Mouse (Mus musculus) CH12.LX (cell line): ENCODE data around the gene Ppp6r3. TPM values are rescaled to one million over a fixed set of nuclear protein-coding genes. Genes with fewer than 3 reads are reported as not detected.

Experiments used
- DNase-seq: peaks from one replicate; pipeline ENCODE4 v3.0.0-alpha.2; 2013; ENCODE audit errors: extremely low read depth
- H3K27ac ChIP-seq: 2 replicates; pipeline ENCODE4 v1.5.1; 2012; ENCODE audit warnings: low read depth, mild to moderate bottlenecking, control low read depth, moderate library complexity; ENCODE audit not compliant: insufficient read depth
- H3K27me3 ChIP-seq: replicated peaks from 2 replicates; pipeline ENCODE3; 2012; ENCODE audit warnings: inconsistent platforms
- H3K36me3 ChIP-seq, 2 experiments: replicated peaks in 1 of 2; 2 replicates each; pipeline versions ENCODE3 to v1.6.1; 2012; ENCODE audit warnings: inconsistent platforms in 1 of 2, low read length in 1 of 2, mild to moderate bottlenecking in 1 of 2, mixed read lengths in 1 of 2, moderate library complexity in 1 of 2; ENCODE audit not compliant: control insufficient read depth in 1 of 2, insufficient read depth in 1 of 2
- H3K4me1 ChIP-seq, 2 experiments: 2 replicates each; pipeline ENCODE4 v1.6.1; 2012; ENCODE audit warnings: inconsistent platforms in 1 of 2, moderate library complexity in 1 of 2; ENCODE audit not compliant: insufficient read depth in 2 of 2, control insufficient read depth in 1 of 2
- H3K4me2 ChIP-seq: 2 replicates; pipeline ENCODE4 v1.6.1; 2012; ENCODE audit warnings: low read depth, mild to moderate bottlenecking, control low read depth; ENCODE audit not compliant: poor library complexity, insufficient read depth, severe bottlenecking
- H3K4me3 ChIP-seq, 3 experiments: fragments of 150-350 bp in 1 of 3; sonication (generic) in 1 of 3; replicated peaks in 1 of 3; 2 replicates each; pipeline versions ENCODE3 to v1.5.1; 2011 to 2012; ENCODE audit warnings: low read depth in 2 of 3, low read length in 2 of 3, mild to moderate bottlenecking in 2 of 3, moderate library complexity in 2 of 3, control low read depth in 1 of 3, improper control_type of control experiment in 1 of 3, inconsistent platforms in 1 of 3, mixed read lengths in 1 of 3; ENCODE audit not compliant: poor library complexity in 1 of 3
- H3K79me2 ChIP-seq: replicated peaks from 2 replicates; pipeline ENCODE4 v1.6.1; 2012; ENCODE audit warnings: mild to moderate bottlenecking, moderate library complexity; ENCODE audit not compliant: control insufficient read depth, poor library complexity, insufficient read depth, severe bottlenecking; ENCODE audit errors: extremely low read depth
- H3K9ac ChIP-seq: 2 replicates; pipeline ENCODE4 v1.6.1; 2012; ENCODE audit warnings: low read depth, mild to moderate bottlenecking, control low read depth, moderate library complexity; ENCODE audit not compliant: insufficient read depth
- H3K9me3 ChIP-seq: replicated peaks from 2 replicates; pipeline ENCODE3; 2012; ENCODE audit warnings: low read length, inconsistent platforms, mixed read lengths
- BHLHE40 ChIP-seq: IDR thresholded peaks from 2 replicates; pipeline ENCODE4 v1.6.1; 2011; ENCODE audit warnings: mild to moderate bottlenecking, low read depth, low read length, improper control_type of control experiment
- CHD2 ChIP-seq: IDR thresholded peaks from 2 replicates; pipeline ENCODE4 v1.6.1; 2011; ENCODE audit warnings: low read length, improper control_type of control experiment
- CTCF ChIP-seq, 2 experiments: IDR thresholded peaks in 1 of 2; conservative IDR thresholded peaks in 1 of 2; 2 replicates each; pipeline ENCODE4 v1.5.1; 2011 to 2012; ENCODE audit warnings: low read depth in 2 of 2, low read length in 2 of 2, improper control_type of control experiment in 1 of 2, inconsistent platforms in 1 of 2, mild to moderate bottlenecking in 1 of 2, moderate library complexity in 1 of 2
- ELF1 ChIP-seq: IDR thresholded peaks from 2 replicates; pipeline ENCODE4 v1.6.1; 2014; ENCODE audit warnings: low read depth, mild to moderate bottlenecking, inconsistent platforms, low read length, improper control_type of control experiment
- KAT2A ChIP-seq: IDR thresholded peaks from 2 replicates; pipeline ENCODE4 v1.6.1; 2012; ENCODE audit warnings: low read length, improper control_type of control experiment, inconsistent platforms; ENCODE audit not compliant: insufficient replicate concordance
- MAX ChIP-seq: IDR thresholded peaks from 2 replicates; pipeline ENCODE4 v1.6.1; 2011; ENCODE audit warnings: low read length, improper control_type of control experiment
- MXI1 ChIP-seq: IDR thresholded peaks from 2 replicates; pipeline ENCODE4 v1.6.1; 2011; ENCODE audit warnings: mild to moderate bottlenecking, low read depth, low read length, improper control_type of control experiment
- MYC ChIP-seq: IDR thresholded peaks from 2 replicates; pipeline ENCODE4 v1.6.1; 2011; ENCODE audit warnings: low read depth, mild to moderate bottlenecking, improper control_type of control experiment, low read length
- NELFE ChIP-seq: IDR thresholded peaks from 2 replicates; pipeline ENCODE4 v1.6.1; 2011; ENCODE audit warnings: low read depth, low read length, improper control_type of control experiment
- PAX5 ChIP-seq: IDR thresholded peaks from 2 replicates; pipeline ENCODE4 v1.6.1; 2012; ENCODE audit warnings: low read length, inconsistent platforms, mixed read lengths
- POLR2A ChIP-seq: IDR thresholded peaks from 2 replicates; pipeline ENCODE4 v1.6.1; 2011; ENCODE audit warnings: low read depth, mild to moderate bottlenecking, improper control_type of control experiment, low read length
- RAD21 ChIP-seq: IDR thresholded peaks from 2 replicates; pipeline ENCODE4 v1.6.1; 2011; ENCODE audit warnings: low read depth, mild to moderate bottlenecking, low read length, improper control_type of control experiment, moderate library complexity
- SIN3A ChIP-seq: IDR thresholded peaks from 2 replicates; pipeline ENCODE4 v1.6.1; 2012; ENCODE audit warnings: low read length, improper control_type of control experiment, inconsistent platforms
- SMC3 ChIP-seq: IDR thresholded peaks from 2 replicates; pipeline ENCODE4 v1.6.1; 2011; ENCODE audit warnings: low read depth, low read length, improper control_type of control experiment
- TBP ChIP-seq: conservative IDR thresholded peaks from 2 replicates; pipeline ENCODE4 v1.6.1; 2011; ENCODE audit warnings: low read depth, low read length, improper control_type of control experiment
- UBTF ChIP-seq: IDR thresholded peaks from 2 replicates; pipeline ENCODE4 v1.6.1; 2012; ENCODE audit warnings: low read depth, mild to moderate bottlenecking, inconsistent platforms, low read length, improper control_type of control experiment, moderate library complexity
- USF1 ChIP-seq: IDR thresholded peaks from 2 replicates; pipeline ENCODE4 v1.6.1; 2014; ENCODE audit warnings: low read depth, mild to moderate bottlenecking, inconsistent platforms, low read length, improper control_type of control experiment
- USF2 ChIP-seq: conservative IDR thresholded peaks from 2 replicates; pipeline ENCODE4 v1.6.1; 2011; ENCODE audit warnings: low read depth, low read length, improper control_type of control experiment
- ZNF384 ChIP-seq: IDR thresholded peaks from 2 replicates; pipeline ENCODE4 v1.6.1; 2012; ENCODE audit warnings: low read depth, low read length, improper control_type of control experiment, inconsistent platforms
- dilution Hi-C: fragments of 300-500 bp; cut with MboI; formaldehyde crosslinking; loops from 2 replicates; pipeline ENCODE4 v1.14.3; 2020; ENCODE audit warnings: low sequenced_read_pairs; ENCODE audit not compliant: extremely low pct_unique_long_range_greater_than_20kb, extremely low pct_ligation_motif_present
- in situ Hi-C: fragments of 300-500 bp; cut with MboI; formaldehyde crosslinking; loops from 3 replicates; pipeline ENCODE4 v1.14.3; 2019; ENCODE audit warnings: low sequenced_read_pairs, low pct_ligation_motif_present, low pct_unique_long_range_greater_than_20kb, mixed read lengths
- polyA plus RNA-seq: library from polyadenylated mRNA; unstranded; fragments of >175 nt; gene quantifications from 2 replicates; pipeline ENCODE4 v1.2.1, GENCODE M21; 2012; ENCODE audit warnings: low read depth; ENCODE audit not compliant: insufficient read length
- total RNA-seq, 2 experiments: library from RNA; depleted of rRNA; stranded (reverse); fragments of 300-350 nt in 1 of 2; fragments of >200 nt in 1 of 2; gene quantifications; 2 replicates each; pipeline ENCODE4 v1.2.3; 2012 to 2014

The Ppp6r3 gene
- total and polyA plus RNA-seq, 3 experiments = 68.5 to 94.6 (median 72.3) TPM

DNA sequence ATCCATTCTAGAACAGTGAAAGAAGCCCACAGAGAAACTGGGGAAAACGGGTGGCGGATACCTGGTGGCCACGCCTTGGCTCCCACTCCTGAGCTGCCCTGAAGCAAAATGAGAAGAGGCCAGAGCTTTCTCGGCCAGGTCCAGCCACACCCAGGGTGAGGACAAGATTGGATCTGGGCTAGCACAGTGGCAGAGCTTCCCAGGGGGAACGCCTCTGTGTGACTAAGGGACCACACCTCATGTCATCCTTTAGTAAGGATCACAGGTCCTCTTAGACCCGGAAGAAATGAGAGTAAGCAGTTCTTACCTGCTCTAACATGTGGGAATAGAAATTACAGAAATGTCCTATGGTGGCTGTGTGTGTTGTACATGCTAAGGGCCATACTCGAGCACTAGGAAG, 49.6 kb upstream of the Ppp6r3 start:
- no peaks in the 10 kb centered on the region for H3K36me3 ChIP-seq
- H3K27me3 ChIP-seq = peaks cover 19% of the 10 kb centered on the region
- no peaks in the 10 kb centered on the region for H3K79me2 ChIP-seq
- no peak overlapping the region for H3K9ac ChIP-seq
- H3K4me1 ChIP-seq = no peaks in the 10 kb centered on the region
- dilution Hi-C loops (no loop called here), in situ Hi-C loops (no loop called here)
- no peak overlapping the region for H3K27ac ChIP-seq
- no peak for DNase-seq
- H3K4me3 ChIP-seq = no peak overlapping the region
- no peaks in the 10 kb centered on the region for H3K9me3 ChIP-seq
- H3K4me2 ChIP-seq = no peak overlapping the region
- TF ChIP-seq CHD2 (no peak), KAT2A (no peak), BHLHE40 (no peak), POLR2A (no peak), UBTF (no peak), MXI1 (no peak), TBP (no peak), USF2 (no peak), MYC (no peak), SIN3A (no peak), NELFE (no peak), MAX (no peak), CTCF (conservative IDR thresholded peaks at IDR 0.05 in 1 of 2, IDR thresholded peaks at IDR 0.05 in 1 of 2; ENCODE audit: low read depth in 2 of 2, low read length in 2 of 2) (no peak)

DNA sequence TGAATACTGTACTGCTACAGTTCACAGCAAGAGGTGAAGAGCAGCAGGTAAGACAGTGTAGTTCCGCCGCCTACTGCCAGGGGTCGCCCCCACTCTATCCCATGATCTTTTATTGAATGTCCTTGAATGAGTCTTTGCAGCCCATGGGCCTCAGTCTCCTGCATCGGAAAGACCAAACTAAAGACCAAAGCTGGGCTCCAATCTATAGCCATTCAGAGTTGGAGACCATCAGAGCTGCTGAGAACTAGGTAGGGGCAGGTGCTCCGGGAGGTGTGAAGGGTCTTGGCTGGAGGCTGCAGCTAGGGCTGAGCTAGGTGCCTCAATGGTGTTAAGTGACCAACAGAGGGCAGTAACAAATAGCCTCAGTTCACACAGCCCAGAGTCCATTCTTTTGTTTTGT, 48.3 kb upstream of the Ppp6r3 start:
- TF ChIP-seq PAX5 = no peak
- peak; percentile 76 to 78 for TF ChIP-seq CTCF (conservative IDR thresholded peaks at IDR 0.05 in 1 of 2, IDR thresholded peaks at IDR 0.05 in 1 of 2; ENCODE audit: low read depth in 2 of 2, low read length in 2 of 2)
- TF ChIP-seq SMC3 = peak; percentile 54
- TF ChIP-seq RAD21 = peak; percentile 61
- no peak overlapping the region for H3K4me3 ChIP-seq
- in situ Hi-C loops = no loop called here

DNA sequence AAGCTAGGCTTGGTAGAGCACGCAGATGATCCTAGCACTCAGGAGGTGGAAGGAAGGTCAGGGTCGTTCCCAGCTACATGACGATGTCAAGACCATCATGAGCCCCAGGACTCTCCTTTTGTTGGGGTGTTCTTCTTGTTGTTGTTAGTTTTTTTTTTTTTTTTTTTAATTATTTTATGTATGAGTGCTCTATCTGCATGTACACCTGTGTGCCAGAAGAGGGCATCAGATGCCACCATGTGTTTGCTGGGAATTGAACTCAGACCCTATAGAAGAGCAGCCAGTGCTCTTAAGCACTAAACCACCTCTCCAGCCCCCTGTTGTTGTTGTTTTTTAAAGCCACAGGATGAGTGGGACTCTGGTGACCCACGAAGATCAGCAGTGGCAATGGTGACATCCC, 47.7 kb upstream of the Ppp6r3 start:
- dilution Hi-C loops = no loop called here
- H3K79me2 ChIP-seq = no peaks in the 10 kb centered on the region

More for the DNA sequence above, 48.3 kb upstream of the Ppp6r3 start:
- H3K9ac ChIP-seq = no peak overlapping the region
- no peaks in the 10 kb centered on the region for H3K36me3 ChIP-seq
- no peaks in the 10 kb centered on the region for H3K79me2 ChIP-seq
- H3K4me1 ChIP-seq = no peaks in the 10 kb centered on the region
- H3K9me3 ChIP-seq = peaks cover 3% of the 10 kb centered on the region
- no peak overlapping the region for H3K4me2 ChIP-seq
- dilution Hi-C loops = no loop called here
- peaks cover 17% of the 10 kb centered on the region for H3K27me3 ChIP-seq
- peak; percentile 39 for DNase-seq
- no peak overlapping the region for H3K27ac ChIP-seq

More for the DNA sequence above, 47.7 kb upstream of the Ppp6r3 start:
- H3K4me3 ChIP-seq = no peak overlapping the region
- peaks cover 3% of the 10 kb centered on the region for H3K9me3 ChIP-seq
- H3K4me1 ChIP-seq = no peaks in the 10 kb centered on the region
- no peak for DNase-seq
- H3K9ac ChIP-seq = no peak overlapping the region
- no peaks in the 10 kb centered on the region for H3K36me3 ChIP-seq
- H3K27me3 ChIP-seq = peaks cover 15% of the 10 kb centered on the region
- in situ Hi-C loops = no loop called here
- H3K4me2 ChIP-seq = no peak overlapping the region
- TF ChIP-seq RAD21 (peak; percentile 0), ZNF384 (peak; percentile 63), ELF1 (no peak), SMC3 (0 out of 2 replicates have a peak, but pooled peaks have one; percentile 2), USF1 (no peak), CTCF (conservative IDR thresholded peaks at IDR 0.05 in 1 of 2, IDR thresholded peaks at IDR 0.05 in 1 of 2; ENCODE audit: low read depth in 2 of 2, low read length in 2 of 2) (peak in 1 of 2 experiments; percentile 23; a peak in 2 of 4 replicates), NELFE (no peak)
- TF ChIP-seq, all 38 proteins: peak for 4
- no peak overlapping the region for H3K27ac ChIP-seq
